ENCODE assay signal across 8 mouse cellular contexts in the genomic region with DNA sequence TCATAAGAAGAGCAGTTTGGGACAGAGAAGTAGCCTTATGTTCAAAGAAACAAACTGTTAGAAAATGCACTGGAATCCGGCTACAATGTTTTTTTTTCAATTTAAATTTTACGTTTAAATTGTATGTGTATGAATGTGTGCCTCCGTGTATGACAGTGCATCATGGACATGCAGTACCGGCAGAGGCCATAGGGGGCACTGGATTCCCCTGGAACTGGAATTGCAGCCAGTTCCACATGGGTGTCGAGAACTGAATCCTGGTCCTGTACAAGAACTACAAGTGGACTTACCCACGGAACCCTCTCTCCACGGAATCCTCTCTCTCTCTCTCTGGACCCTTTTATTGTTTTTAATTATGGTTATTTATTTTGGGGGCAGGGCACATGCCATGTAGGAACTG. TPM values are rescaled to one million over a fixed set of nuclear protein-coding genes. Genes with fewer than 3 reads are reported as not detected.
DNase-seq lines count a peak whose midpoint lies in the region; ATAC-seq and TF ChIP-seq lines count a peak whose summit lies in the region.

No protein-coding gene starts in this region.

- H3K79me2 ChIP-seq in MEL (ENCODE audit: control insufficient read depth, insufficient read depth, low read length, poor library complexity), result peaks cover 12% of the 10 kb centered on the region

- DNase-seq in forebrain, embryonic 11.5 days (ENCODE audit: low spot score), result peak; percentile 58
- DNase-seq in lung, embryonic 14.5 days, result peak; percentile 24
- no peak for DNase-seq in lung, postnatal 25 days (ENCODE audit: low spot score)
- peak; percentile 63 for DNase-seq in MEL (ENCODE audit: low read depth, low spot score)
- peak; percentile 59 for DNase-seq in naive thymus-derived CD4-positive, alpha-beta T cell, adult 2 months (ENCODE audit: low read depth)
- DNase-seq in Muller cell, postnatal 12 days (ENCODE audit: inconsistent ontology term), result no peak
- DNase-seq in cerebellum, postnatal 25 days, result no peak

- no peaks in the 10 kb centered on the region for H3K36me3 ChIP-seq in forebrain, embryonic 11.5 days (ENCODE audit: control insufficient read depth, insufficient read depth, low read length)
- H3K36me3 ChIP-seq in forebrain, embryonic 15.5 days, result no peaks in the 10 kb centered on the region
- H3K36me3 ChIP-seq in lung, embryonic 14.5 days (ENCODE audit: insufficient read depth), result no peaks in the 10 kb centered on the region
- H3K36me3 ChIP-seq in MEL (ENCODE audit: control insufficient read depth in 1 of 2, insufficient read depth in 2 of 2, low read length in 2 of 2), result peaks cover 0 to 11% of the 10 kb centered on the region in 2 experiments; a peak in 2 of 4 replicates

- H3K9me3 ChIP-seq in forebrain, embryonic 11.5 days (ENCODE audit: control insufficient read depth, low read length), result no peaks in the 10 kb centered on the region; the same call in 1 of the 2 replicates
- H3K9me3 ChIP-seq in forebrain, embryonic 15.5 days, result no peaks in the 10 kb centered on the region
- no peaks in the 10 kb centered on the region for H3K9me3 ChIP-seq in lung, embryonic 14.5 days (ENCODE audit: low read depth, low read length)
- no peaks in the 10 kb centered on the region for H3K9me3 ChIP-seq in MEL (replicated peaks; ENCODE audit: insufficient read depth, low read length)

- TF ChIP-seq CTCF in lung, embryonic 14.5 days (IDR thresholded peaks at IDR 0.05; ENCODE audit: low read depth), result peak; percentile 64
- TF ChIP-seq CTCF in MEL (IDR thresholded peaks at IDR 0.05 in 2 of 3, conservative IDR thresholded peaks at IDR 0.05 in 1 of 3; ENCODE audit: control insufficient read depth in 1 of 3, insufficient read depth in 1 of 3, low read depth in 2 of 3, low read length in 3 of 3, poor library complexity in 1 of 3, severe bottlenecking in 1 of 3), result peak; percentile 56 to 83 (median 58)

- no peak overlapping the region for H3K9ac ChIP-seq in forebrain, embryonic 11.5 days (ENCODE audit: low read length)
- no peak overlapping the region for H3K9ac ChIP-seq in forebrain, embryonic 15.5 days (replicated peaks)
- H3K9ac ChIP-seq in lung, embryonic 14.5 days, result no peak overlapping the region
- no peak overlapping the region for H3K9ac ChIP-seq in MEL (ENCODE audit: control insufficient read depth, low read depth, low read length, poor library complexity, severe bottlenecking)

- H3K4me2 ChIP-seq in forebrain, embryonic 11.5 days (ENCODE audit: low read depth, low read length, severe bottlenecking), result no peak overlapping the region
- no peak overlapping the region for H3K4me2 ChIP-seq in forebrain, embryonic 15.5 days (replicated peaks)
- no peak overlapping the region for H3K4me2 ChIP-seq in lung, embryonic 14.5 days

- peaks cover 4% of the 10 kb centered on the region; the same call in 1 of the 2 replicates for H3K4me1 ChIP-seq in forebrain, embryonic 11.5 days (replicated peaks; ENCODE audit: control insufficient read depth, insufficient read depth, low read length)
- peaks cover 15% of the 10 kb centered on the region for H3K4me1 ChIP-seq in forebrain, embryonic 15.5 days
- H3K4me1 ChIP-seq in lung, embryonic 14.5 days (ENCODE audit: insufficient read depth), result peaks cover 7% of the 10 kb centered on the region; the same call in 1 of the 2 replicates
- H3K4me1 ChIP-seq in MEL (ENCODE audit: control insufficient read depth in 1 of 2, insufficient read depth in 2 of 2, low read length in 2 of 2), result peaks cover 5 to 10% of the 10 kb centered on the region in 2 experiments

- TF ChIP-seq RAD21 in MEL (IDR thresholded peaks at IDR 0.05; ENCODE audit: low read depth, low read length), result peak; percentile 42

- no peak overlapping the region for H3K27ac ChIP-seq in forebrain, embryonic 11.5 days (ENCODE audit: low read depth, low read length)
- no peak overlapping the region for H3K27ac ChIP-seq in forebrain, embryonic 15.5 days (replicated peaks)
- H3K27ac ChIP-seq in lung, embryonic 14.5 days (ENCODE audit: low read depth), result no peak overlapping the region
- H3K27ac ChIP-seq in MEL (ENCODE audit: control insufficient read depth, low read depth, low read length), result no peak overlapping the region

- no peaks in the 10 kb centered on the region for H3K27me3 ChIP-seq in forebrain, embryonic 11.5 days (ENCODE audit: control insufficient read depth, insufficient read depth, low read length)
- no peaks in the 10 kb centered on the region for H3K27me3 ChIP-seq in forebrain, embryonic 15.5 days
- no peaks in the 10 kb centered on the region for H3K27me3 ChIP-seq in lung, embryonic 14.5 days (ENCODE audit: insufficient read depth, low read length)
- H3K27me3 ChIP-seq in MEL (ENCODE audit: control insufficient read depth in 1 of 2, insufficient read depth in 2 of 2, low read length in 2 of 2), result no peaks in the 10 kb centered on the region

- ATAC-seq in forebrain, embryonic 11.5 days (replicated peaks; ENCODE audit: low FRiP score), result no peak
- no peak for ATAC-seq in forebrain, embryonic 15.5 days (replicated peaks)
- ATAC-seq in lung, embryonic 14.5 days (ENCODE audit: insufficient read depth), result no peak

- TF ChIP-seq EP300 in MEL (IDR thresholded peaks at IDR 0.05; ENCODE audit: low read depth in 1 of 2, low read length in 2 of 2), result no peak

- 93% methylated on average over 7 of the region's 7 CpGs for WGBS in forebrain, embryonic 11.5 days
- WGBS in forebrain, embryonic 15.5 days, result 95% methylated on average over 7 of the region's 7 CpGs
- WGBS in lung, embryonic 14.5 days, result 94% methylated on average over 7 of the region's 7 CpGs

- TF ChIP-seq POLR2A in MEL (IDR thresholded peaks at IDR 0.05; ENCODE audit: control insufficient read depth in 1 of 2, insufficient read depth in 1 of 2, low read depth in 1 of 2, low read length in 2 of 2, poor library complexity in 1 of 2), result no peak

- no peak overlapping the region for H3K4me3 ChIP-seq in forebrain, embryonic 11.5 days (ENCODE audit: low read depth, low read length)
- H3K4me3 ChIP-seq in forebrain, embryonic 15.5 days, result no peak overlapping the region
- H3K4me3 ChIP-seq in lung, embryonic 14.5 days (ENCODE audit: low read depth, low read length), result no peak overlapping the region
- H3K4me3 ChIP-seq in MEL (ENCODE audit: control insufficient read depth in 1 of 2, insufficient read depth in 1 of 2, low read depth in 2 of 2, low read length in 2 of 2), result no peak overlapping the region

TF ChIP-seq in MEL, 35 proteins besides CTCF, POLR2A, EP300 and RAD21:
- TF ChIP-seq ZC3H11A (IDR thresholded peaks at IDR 0.05; ENCODE audit: low read depth, low read length) (peak; percentile 13; the same call in 1 of the 2 replicates), CHD2 (IDR thresholded peaks at IDR 0.05; ENCODE audit: low read length) (no peak), SMC3 (IDR thresholded peaks at IDR 0.05; ENCODE audit: low read depth, low read length) (peak; percentile 27; the same call in 1 of the 2 replicates)

RNA-seq across cellular contexts. Expression of a gene that starts 3.7 kb away (rescaled TPM):
- 101 and 104 TPM in 2 replicates for polyA plus RNA-seq in forebrain, embryonic 11.5 days (2014; fragmentation: Nextera tagmentation; extraction: Ambion mirVana)
- polyA plus RNA-seq in forebrain, embryonic 15.5 days (2015; fragmentation: Nextera tagmentation; extraction: Ambion mirVana), result 58.0 and 59.5 TPM in 2 replicates
- polyA plus RNA-seq in lung, embryonic 14.5 days (2014; fragmentation: Nextera tagmentation; extraction: Ambion mirVana), result 96.3 and 96.6 TPM in 2 replicates
- 77.8 and 80.2 TPM in 2 replicates for total RNA-seq in MEL (2012; rRNA removed)
- 10 to 100 TPM in 1 of 2 experiments, not detected in 1; 91.6 TPM for polyA plus RNA-seq in MEL (2012; ENCODE audit: insufficient read depth in 1 of 2, insufficient read length in 2 of 2, low read depth in 1 of 2, low replicate concordance in 2 of 2, missing spikeins in 1 of 2)

RNA-seq across cellular contexts. Expression of a gene that starts 49.7 kb away (rescaled TPM):
- polyA plus RNA-seq in forebrain, embryonic 11.5 days (2014; fragmentation: Nextera tagmentation; extraction: Ambion mirVana), result 150 and 156 TPM in 2 replicates
- polyA plus RNA-seq in forebrain, embryonic 15.5 days (2015; fragmentation: Nextera tagmentation; extraction: Ambion mirVana), result 132 and 138 TPM in 2 replicates
- 214 and 220 TPM in 2 replicates for polyA plus RNA-seq in lung, embryonic 14.5 days (2014; fragmentation: Nextera tagmentation; extraction: Ambion mirVana)
- total RNA-seq in MEL (2012; rRNA removed), result 42.3 and 47.4 TPM in 2 replicates
- polyA plus RNA-seq in MEL (2012; ENCODE audit: insufficient read depth in 1 of 2, insufficient read length in 2 of 2, low read depth in 1 of 2, low replicate concordance in 2 of 2, missing spikeins in 1 of 2), result 10 to 100 TPM; 83.3 to 89.1 TPM

RNA-seq across cellular contexts. Expression of a gene that starts 50.0 kb away (rescaled TPM):
- 21.9 and 22.2 TPM in 2 replicates for polyA plus RNA-seq in forebrain, embryonic 11.5 days (2014; fragmentation: Nextera tagmentation; extraction: Ambion mirVana)
- 29.6 and 31.7 TPM in 2 replicates for polyA plus RNA-seq in forebrain, embryonic 15.5 days (2015; fragmentation: Nextera tagmentation; extraction: Ambion mirVana)
- polyA plus RNA-seq in lung, embryonic 14.5 days (2014; fragmentation: Nextera tagmentation; extraction: Ambion mirVana), result 16.4 and 16.7 TPM in 2 replicates
- 3.0 and 3.7 TPM in 2 replicates for total RNA-seq in MEL (2012; rRNA removed)
- 1 to 10 TPM in 1 of 2 experiments, not detected in 1; 7.4 TPM for polyA plus RNA-seq in MEL (2012; ENCODE audit: insufficient read depth in 1 of 2, insufficient read length in 2 of 2, low read depth in 1 of 2, low replicate concordance in 2 of 2, missing spikeins in 1 of 2)

Comparison
In these comparisons a context has a peak if more than half of its experiments do, and no peak if none do; other contexts are left out.
1. DNase-seq: peak in forebrain, embryonic 11.5 days (single experiment), lung, embryonic 14.5 days (single experiment), MEL (single experiment) and naive thymus-derived CD4-positive, alpha-beta T cell, adult 2 months (single experiment); none in lung, postnatal 25 days (single experiment), Muller cell, postnatal 12 days (single experiment) and cerebellum, postnatal 25 days (0 of 2).